Mouse (Mus musculus) layer of hippocampus, adult 18-20 months (tissue): ENCODE measurements around the gene BC080695. TPM values are rescaled to one million over a fixed set of nuclear protein-coding genes. Genes with fewer than 3 reads are reported as not detected.
"Not testable (repeated sequence)": the region's sequence is repeated elsewhere in the genome, so short reads cannot be mapped to it uniquely, and the experiment has no call there.

Experiments used
- DNase-seq, 2 experiments: peaks; one replicate each; pipeline ENCODE4 v3.0.0; 2022; ENCODE audit warnings: low spot score in 2 of 2
- long read RNA-seq: library from polyadenylated mRNA; stranded (forward); transcript quantifications from one replicate; pipeline ENCODE4 v2.0.0, GENCODE M21; 2021
- total RNA-seq, 2 experiments: library from RNA; stranded (reverse); gene quantifications; 2 replicates each; pipeline ENCODE4 v1.2.3; 2021

Gene BC080695
- not detected for total RNA-seq
- long read RNA-seq: 0 reads

- not testable (repeated sequence) for DNase-seq
Measured at GRCm38 (mm10) chr4:143551400-143551799, at the start of gene BC080695, which contains the start of gene Gm13057. BC080695 (plus strand) TSS chr4:143551700. Gm13057 (plus strand) TSS chr4:143551709.

GRCm38 (mm10) chr4:143511043-143511442 lies 40.5 kb upstream of the BC080695 start, which contains the start of gene Gm13043:
Gm13043 (plus strand) TSS chr4:143511343.
- no peak for DNase-seq

- DNase-seq: not testable (repeated sequence)
Measured at GRCm38 (mm10) chr4:143535654-143536053, 15.8 kb upstream of the BC080695 start, which contains the start of gene Gm13040. Gm13040 (plus strand) TSS chr4:143535954.

- not testable (repeated sequence) for DNase-seq
Measured at GRCm38 (mm10) chr4:143611927-143612326, 60.4 kb downstream of the BC080695 start.

GRCm38 (mm10) chr4:143614703-143615102 lies 63.2 kb downstream of the BC080695 start, which contains the start of gene Gm13083:
Gm13083 (plus strand) TSS chr4:143615003.
- DNase-seq: not testable (repeated sequence)

- not testable (repeated sequence) for DNase-seq
Measured at GRCm38 (mm10) chr4:143618101-143618500, 66.6 kb downstream of the BC080695 start.

Other genes starting within 250 kb of the BC080695 start
- gene Lrrc38, start 201.9 kb upstream of the BC080695 start, total RNA-seq: 1 to 10 TPM in 1 of 2 experiments, under 1 TPM in 1; 0.58 to 1.3 TPM
- not detected for gene Pramel1, start 157.3 kb upstream of the BC080695 start, total RNA-seq
- 10 to 100 TPM; 10.3 to 13.5 TPM for gene Pramef8, start 139.3 kb upstream of the BC080695 start, total RNA-seq
- gene Oog4, start 101.4 kb upstream of the BC080695 start, total RNA-seq: not detected
- not detected for gene Gm13043, start 40.4 kb upstream of the BC080695 start, total RNA-seq
- gene Gm13040, start 15.7 kb upstream of the BC080695 start, total RNA-seq: not detected
- not detected for gene Gm13057, start within 50 bp of the BC080695 start, total RNA-seq
- not detected for gene Gm13083, start 63.3 kb downstream of the BC080695 start, total RNA-seq
- gene Gm13088, start 105.5 kb downstream of the BC080695 start, total RNA-seq: not detected
- not detected for gene Gm13089, start 151.0 kb downstream of the BC080695 start, total RNA-seq
- gene Gm13078, start 167.8 kb downstream of the BC080695 start, total RNA-seq: not detected
- not detected for gene Gm13023, start 237.7 kb downstream of the BC080695 start, total RNA-seq